Mouse (Mus musculus) liver, embryonic 14.5 days (tissue): ENCODE data around the gene Cadm2.

Experiments
- CTCF ChIP-seq: IDR thresholded peaks from 2 replicates; pipeline ENCODE4 v1.5.1; 2016; ENCODE audit warnings: antibody characterized with exemption, low read depth, control low read depth
- EP300 ChIP-seq: IDR thresholded peaks from 2 replicates; pipeline ENCODE4 v1.6.1; 2016; ENCODE audit warnings: antibody characterized with exemption, low read depth

GRCm38 (mm10) chr16:67524878-67525277 is 95.8 kb downstream of the Cadm2 start:
- TF ChIP-seq EP300 (no peak), CTCF (no peak)
